Mouse (Mus musculus): ENCODE measurements at regions not wholly inside any gene's neighbourhood (a gene's known extent, or its start where the extent isn't known, plus 50 kb on each side); places are given as distances from the start of the nearest gene placed in this dataset.

DNA sequence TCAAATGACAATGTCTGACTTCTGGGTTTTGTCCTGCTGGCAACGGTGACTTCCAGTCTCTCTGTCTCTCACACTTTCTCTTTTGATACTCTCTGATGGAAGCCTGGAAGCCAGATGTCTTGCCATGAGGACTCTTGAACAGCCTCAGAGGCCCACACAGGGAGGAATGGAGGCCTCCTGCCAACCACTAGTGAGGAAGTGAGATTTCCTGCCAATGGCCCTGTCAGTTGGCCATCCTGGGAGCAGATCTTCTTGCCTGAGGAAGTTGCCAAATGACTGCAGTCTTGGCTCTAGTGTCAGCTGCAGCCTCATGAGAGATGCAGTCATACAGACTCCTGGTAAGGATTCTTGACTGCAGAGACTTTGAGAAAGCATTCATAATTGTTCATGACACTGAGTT is 741.7 kb downstream of the Adgrl2 start:
- Histone ChIP-seq H3K9ac (ENCODE audit: low read depth, poor library complexity, severe bottlenecking) (no peak overlapping the region), H3K36me3 (ENCODE audit: control insufficient read depth, insufficient read depth, low read length, poor library complexity, severe bottlenecking) (no peaks in the 10 kb centered on the region), H3K27me3 (ENCODE audit: control insufficient read depth, insufficient read depth, low read length, poor library complexity, severe bottlenecking) (no peaks in the 10 kb centered on the region), H3K4me1 (ENCODE audit: control insufficient read depth, insufficient read depth, low read length) (no peaks in the 10 kb centered on the region), H3K27ac (ENCODE audit: insufficient read depth, low read length) (no peak overlapping the region), H3K4me3 (ENCODE audit: low read depth, low read length) (no peak overlapping the region), H3K9me3 (replicated peaks; ENCODE audit: control insufficient read depth, insufficient read depth, low read length, poor library complexity, severe bottlenecking) (peaks cover 7% of the 10 kb centered on the region)
- TF ChIP-seq EP300 (IDR thresholded peaks at IDR 0.05; ENCODE audit: insufficient read depth, low read depth, low read length) (no peak), CTCF (IDR thresholded peaks at IDR 0.05; ENCODE audit: low read depth, low read length) (no peak), POLR2A (IDR thresholded peaks at IDR 0.05; ENCODE audit: insufficient read depth, low read length) (no peak)

DNA sequence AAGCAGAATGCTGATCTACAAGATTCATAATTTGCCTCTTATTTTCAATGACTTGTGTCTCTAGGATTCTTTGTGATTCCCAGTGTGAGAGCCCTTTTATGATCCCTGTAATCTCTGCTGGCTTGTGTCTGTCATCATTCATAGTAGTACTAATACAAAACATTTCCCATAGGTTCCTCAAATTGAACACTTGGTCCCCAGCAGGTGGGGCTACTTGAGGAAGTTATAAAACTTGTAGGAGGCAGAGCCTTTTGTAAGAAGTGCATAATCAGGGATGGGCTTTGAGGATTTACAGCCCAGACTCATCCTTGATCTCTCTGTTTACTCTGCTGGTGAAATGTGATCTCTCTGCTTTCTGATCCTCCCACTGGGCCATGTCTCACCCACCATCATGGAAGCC is 743.6 kb downstream of the Adgrl2 start:
- H3K27ac ChIP-seq (ENCODE audit: insufficient read depth, low read length): no peak overlapping the region
- H3K36me3 ChIP-seq (ENCODE audit: control insufficient read depth, insufficient read depth, low read length, poor library complexity, severe bottlenecking): no peaks in the 10 kb centered on the region
- no peak for TF ChIP-seq EP300 (IDR thresholded peaks at IDR 0.05; ENCODE audit: insufficient read depth, low read depth, low read length)
- no peak for TF ChIP-seq POLR2A (IDR thresholded peaks at IDR 0.05; ENCODE audit: insufficient read depth, low read length)
- TF ChIP-seq CTCF (IDR thresholded peaks at IDR 0.05; ENCODE audit: low read depth, low read length): no peak
- H3K27me3 ChIP-seq (ENCODE audit: control insufficient read depth, insufficient read depth, low read length, poor library complexity, severe bottlenecking): no peaks in the 10 kb centered on the region
- H3K4me3 ChIP-seq (ENCODE audit: low read depth, low read length): no peak overlapping the region
- no peaks in the 10 kb centered on the region for H3K4me1 ChIP-seq (ENCODE audit: control insufficient read depth, insufficient read depth, low read length)
- peaks cover 7% of the 10 kb centered on the region for H3K9me3 ChIP-seq (replicated peaks; ENCODE audit: control insufficient read depth, insufficient read depth, low read length, poor library complexity, severe bottlenecking)
- no peak overlapping the region for H3K9ac ChIP-seq (ENCODE audit: low read depth, poor library complexity, severe bottlenecking)

DNA sequence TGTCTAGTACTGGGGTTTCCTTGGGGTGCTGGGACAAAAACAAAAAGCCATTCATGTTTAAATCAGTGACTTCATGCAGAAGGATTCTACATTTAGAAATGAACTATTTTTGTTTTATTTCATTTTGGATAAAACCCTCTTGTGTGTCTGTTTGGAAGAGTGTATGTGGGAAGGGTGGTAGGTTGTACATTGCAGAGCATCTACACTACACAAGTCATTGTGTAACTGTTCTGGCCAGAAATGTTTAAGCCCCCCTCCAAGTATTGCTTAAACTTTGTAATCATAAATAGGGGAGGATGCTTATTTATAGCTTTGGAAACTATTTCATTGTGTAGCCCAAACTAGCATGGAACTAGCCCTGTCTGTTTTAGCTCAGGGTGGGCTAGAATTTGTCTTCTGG is 752.3 kb downstream of the Adgrl2 start:
- Histone ChIP-seq H3K9me3 (replicated peaks; ENCODE audit: control insufficient read depth, insufficient read depth, low read length, poor library complexity, severe bottlenecking) (peaks cover 4% of the 10 kb centered on the region; the same call in 1 of the 2 replicates), H3K9ac (ENCODE audit: low read depth, poor library complexity, severe bottlenecking) (no peak overlapping the region), H3K27me3 (ENCODE audit: control insufficient read depth, insufficient read depth, low read length, poor library complexity, severe bottlenecking) (no peaks in the 10 kb centered on the region), H3K27ac (ENCODE audit: insufficient read depth, low read length) (no peak overlapping the region), H3K4me1 (ENCODE audit: control insufficient read depth, insufficient read depth, low read length) (no peaks in the 10 kb centered on the region), H3K36me3 (ENCODE audit: control insufficient read depth, insufficient read depth, low read length, poor library complexity, severe bottlenecking) (no peaks in the 10 kb centered on the region), H3K4me3 (ENCODE audit: low read depth, low read length) (no peak overlapping the region)
- TF ChIP-seq EP300 (IDR thresholded peaks at IDR 0.05; ENCODE audit: insufficient read depth, low read depth, low read length) (no peak), CTCF (IDR thresholded peaks at IDR 0.05; ENCODE audit: low read depth, low read length) (no peak), POLR2A (IDR thresholded peaks at IDR 0.05; ENCODE audit: insufficient read depth, low read length) (no peak)

DNA sequence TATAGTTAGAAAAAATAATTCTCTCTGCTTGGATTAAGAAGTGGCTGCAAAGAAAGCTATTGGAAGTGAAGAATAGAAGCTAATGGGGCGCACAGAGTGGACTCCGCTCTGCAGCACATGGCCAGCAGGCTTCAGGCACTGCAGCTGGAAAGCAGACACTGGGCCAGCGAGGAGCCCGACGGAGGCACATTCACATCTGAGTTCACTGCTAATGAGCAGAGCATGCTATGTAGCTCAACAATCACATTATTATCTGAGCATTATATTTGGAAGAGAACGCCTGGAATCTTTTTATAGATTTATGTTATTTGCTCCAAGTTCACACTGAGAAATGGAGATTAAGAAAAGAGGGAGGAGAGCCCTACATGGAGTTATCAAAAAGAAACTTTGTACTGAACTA is 752.8 kb downstream of the Adgrl2 start:
- Histone ChIP-seq H3K27me3 (ENCODE audit: control insufficient read depth, insufficient read depth, low read length, poor library complexity, severe bottlenecking) (no peaks in the 10 kb centered on the region), H3K36me3 (ENCODE audit: control insufficient read depth, insufficient read depth, low read length, poor library complexity, severe bottlenecking) (no peaks in the 10 kb centered on the region), H3K9me3 (replicated peaks; ENCODE audit: control insufficient read depth, insufficient read depth, low read length, poor library complexity, severe bottlenecking) (peaks cover 4% of the 10 kb centered on the region; the same call in 1 of the 2 replicates), H3K27ac (ENCODE audit: insufficient read depth, low read length) (no peak overlapping the region), H3K4me3 (ENCODE audit: low read depth, low read length) (no peak overlapping the region), H3K4me1 (ENCODE audit: control insufficient read depth, insufficient read depth, low read length) (no peaks in the 10 kb centered on the region), H3K9ac (ENCODE audit: low read depth, poor library complexity, severe bottlenecking) (no peak overlapping the region)
- no peak for TF ChIP-seq EP300 (IDR thresholded peaks at IDR 0.05; ENCODE audit: insufficient read depth, low read depth, low read length)
- TF ChIP-seq CTCF (IDR thresholded peaks at IDR 0.05; ENCODE audit: low read depth, low read length): no peak
- TF ChIP-seq POLR2A (IDR thresholded peaks at IDR 0.05; ENCODE audit: insufficient read depth, low read length): no peak

DNA sequence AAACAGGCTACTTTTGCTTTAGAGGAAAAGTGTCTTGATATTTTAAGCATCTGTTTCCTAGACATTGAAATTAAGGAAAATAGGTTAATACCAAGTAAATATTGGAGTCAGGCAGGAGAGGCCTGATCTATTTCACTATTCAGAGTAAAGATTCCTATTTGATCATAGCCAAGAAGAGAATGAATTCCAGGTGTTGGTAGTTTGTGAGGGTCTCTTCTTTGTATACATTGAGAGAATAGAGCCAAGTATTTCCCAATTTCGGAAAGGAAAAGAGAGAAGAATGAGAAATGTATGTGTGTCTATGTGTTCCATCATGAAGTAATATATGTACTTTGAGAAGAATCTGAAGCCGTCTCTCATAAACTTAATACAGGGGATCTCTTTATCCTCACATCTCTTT is 756.7 kb downstream of the Adgrl2 start:
- H3K4me1 ChIP-seq (ENCODE audit: control insufficient read depth, insufficient read depth, low read length): no peaks in the 10 kb centered on the region
- H3K27ac ChIP-seq (ENCODE audit: insufficient read depth, low read length): no peak overlapping the region
- TF ChIP-seq EP300 (IDR thresholded peaks at IDR 0.05; ENCODE audit: insufficient read depth, low read depth, low read length) (no peak), CTCF (IDR thresholded peaks at IDR 0.05; ENCODE audit: low read depth, low read length) (no peak), POLR2A (IDR thresholded peaks at IDR 0.05; ENCODE audit: insufficient read depth, low read length) (no peak)
- H3K27me3 ChIP-seq (ENCODE audit: control insufficient read depth, insufficient read depth, low read length, poor library complexity, severe bottlenecking): no peaks in the 10 kb centered on the region
- no peak overlapping the region for H3K9ac ChIP-seq (ENCODE audit: low read depth, poor library complexity, severe bottlenecking)
- no peaks in the 10 kb centered on the region for H3K36me3 ChIP-seq (ENCODE audit: control insufficient read depth, insufficient read depth, low read length, poor library complexity, severe bottlenecking)
- H3K4me3 ChIP-seq (ENCODE audit: low read depth, low read length): no peak overlapping the region
- no peaks in the 10 kb centered on the region; the same call in 1 of the 2 replicates for H3K9me3 ChIP-seq (replicated peaks; ENCODE audit: control insufficient read depth, insufficient read depth, low read length, poor library complexity, severe bottlenecking)

DNA sequence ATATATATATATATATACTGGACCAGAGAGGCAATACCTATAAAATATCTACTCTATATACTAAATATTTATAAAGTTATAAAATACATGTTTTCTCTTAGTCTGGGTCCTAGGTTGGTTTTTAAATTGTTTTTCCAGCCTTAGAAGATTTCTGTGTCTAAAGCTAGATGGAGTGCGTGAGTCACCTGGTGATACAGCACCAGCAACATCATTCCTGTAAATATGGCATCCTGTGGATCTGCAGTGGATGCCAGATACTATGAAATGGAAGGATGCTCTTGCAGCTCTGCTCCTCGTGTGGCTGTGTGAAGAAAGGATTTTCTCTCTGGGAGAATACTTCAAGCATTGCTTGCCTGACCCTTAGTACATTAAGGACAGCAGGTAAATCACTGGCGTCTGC is 761.2 kb downstream of the Adgrl2 start:
- Histone ChIP-seq H3K27ac (ENCODE audit: insufficient read depth, low read length) (no peak overlapping the region), H3K4me1 (ENCODE audit: control insufficient read depth, insufficient read depth, low read length) (no peaks in the 10 kb centered on the region), H3K27me3 (ENCODE audit: control insufficient read depth, insufficient read depth, low read length, poor library complexity, severe bottlenecking) (no peaks in the 10 kb centered on the region), H3K9me3 (replicated peaks; ENCODE audit: control insufficient read depth, insufficient read depth, low read length, poor library complexity, severe bottlenecking) (no peaks in the 10 kb centered on the region; the same call in 1 of the 2 replicates), H3K9ac (ENCODE audit: low read depth, poor library complexity, severe bottlenecking) (no peak overlapping the region), H3K4me3 (ENCODE audit: low read depth, low read length) (no peak overlapping the region), H3K36me3 (ENCODE audit: control insufficient read depth, insufficient read depth, low read length, poor library complexity, severe bottlenecking) (no peaks in the 10 kb centered on the region)
- TF ChIP-seq POLR2A (IDR thresholded peaks at IDR 0.05; ENCODE audit: insufficient read depth, low read length) (no peak), EP300 (IDR thresholded peaks at IDR 0.05; ENCODE audit: insufficient read depth, low read depth, low read length) (no peak), CTCF (IDR thresholded peaks at IDR 0.05; ENCODE audit: low read depth, low read length) (no peak)

All from ES-Bruce4 (cell line).